Comparison of ENCODE assay signal across 14 mouse cellular contexts in genomic region chr8:122463651-122464640, GRCm38 (mm10). TPM values are rescaled to one million over a fixed set of nuclear protein-coding genes. Genes with fewer than 3 reads are reported as not detected.
DNase-seq lines count a peak whose midpoint lies in the region; ATAC-seq and TF ChIP-seq lines count a peak whose summit lies in the region.
"Had no signal": no experiment of that assay in that cellular context is flagged by ENCODE, and none has a peak within 500 bp of the region (broad histone marks: within the 10 kb centered on the region; RNA-seq: fewer than 3 reads in every experiment).

No protein-coding gene starts in this region.

- peak overlapping the region; percentile 16; the same call in 1 of the 2 replicates for H3K27ac ChIP-seq in spleen, adult 2 months (ENCODE audit: insufficient read depth, low read length)
- H3K27ac ChIP-seq in liver, embryonic 12.5 days: peak overlapping the region; percentile 36
- H3K27ac ChIP-seq: forebrain, embryonic 10.5 days; heart, adult 2 months; kidney, postnatal 0 days; liver, embryonic 14.5 days; neural tube, embryonic 13.5 days had no signal

- no peak for ATAC-seq in liver, embryonic 12.5 days

- H3K9me3 ChIP-seq in liver, embryonic 12.5 days (replicated peaks): no peaks in the 10 kb centered on the region
- H3K9me3 ChIP-seq in megakaryocyte, embryonic 14.5 days: no peaks in the 10 kb centered on the region
- H3K9me3 ChIP-seq: forebrain, embryonic 10.5 days; neural tube, embryonic 13.5 days had no signal

- no peak for DNase-seq in spleen, adult 2 months (ENCODE audit: low read depth in 1 of 2, low spot score in 2 of 2)
- DNase-seq in spleen, adult 18-20 months: no peak
- DNase-seq in yolk sac, embryonic 10.5 days (ENCODE audit: low spot score): peak; percentile 85
- no peak for DNase-seq in right cerebral cortex, postnatal 36 days (ENCODE audit: low spot score in 2 of 2)
- DNase-seq in right cerebral cortex, postnatal 10 days (ENCODE audit: low spot score in 2 of 2): no peak
- DNase-seq in heart, postnatal 36 days: no peak
- DNase-seq: cerebellum, postnatal 36 days; heart, adult 2 months had no signal

- peaks cover 24% of the 10 kb centered on the region for H3K36me3 ChIP-seq in spleen, adult 2 months (ENCODE audit: control insufficient read depth, insufficient read depth, low read length)
- H3K36me3 ChIP-seq in liver, embryonic 12.5 days: peaks cover 28% of the 10 kb centered on the region
- H3K36me3 ChIP-seq in megakaryocyte, embryonic 14.5 days (replicated peaks; ENCODE audit: low read length): peaks cover 42% of the 10 kb centered on the region

- no peak overlapping the region for H3K4me3 ChIP-seq in spleen, adult 2 months (ENCODE audit: extremely low read depth, insufficient read depth, insufficient read length)
- no peak overlapping the region for H3K4me3 ChIP-seq in liver, embryonic 12.5 days
- H3K4me3 ChIP-seq in megakaryocyte, embryonic 14.5 days (replicated peaks): peak overlapping the region; percentile 62
- H3K4me3 ChIP-seq: forebrain, embryonic 10.5 days; heart, adult 2 months; neural tube, embryonic 13.5 days had no signal

- H3K27me3 ChIP-seq in spleen, adult 2 months (ENCODE audit: control insufficient read depth, insufficient read depth, low read length): no peaks in the 10 kb centered on the region
- H3K27me3 ChIP-seq in liver, embryonic 12.5 days (replicated peaks): peaks cover 43% of the 10 kb centered on the region
- no peaks in the 10 kb centered on the region for H3K27me3 ChIP-seq in megakaryocyte, embryonic 14.5 days (replicated peaks)

- peaks cover 23% of the 10 kb centered on the region for H3K4me1 ChIP-seq in spleen, adult 2 months (ENCODE audit: control insufficient read depth, insufficient read depth, insufficient read length)
- peaks cover 58% of the 10 kb centered on the region for H3K4me1 ChIP-seq in liver, embryonic 12.5 days
- peaks cover 97% of the 10 kb centered on the region for H3K4me1 ChIP-seq in megakaryocyte, embryonic 14.5 days

- WGBS in spleen, adult 2 months: 24% methylated on average over 12 of the region's 12 CpGs
- WGBS in liver, embryonic 12.5 days (ENCODE audit: insufficient replicate concordance): 18% methylated on average over 12 of the region's 12 CpGs

- H3K9ac ChIP-seq in liver, embryonic 12.5 days: no peak overlapping the region
- H3K9ac ChIP-seq: liver, embryonic 14.5 days; neural tube, embryonic 13.5 days had no signal

- no peak for TF ChIP-seq CTCF in spleen, adult 2 months (IDR thresholded peaks at IDR 0.05; ENCODE audit: extremely low read depth, insufficient read depth, insufficient read length, insufficient replicate concordance)

- intact Hi-C loops in heart, postnatal 36 days (cut with DNase I): no loop called here

- H3K4me2 ChIP-seq in liver, embryonic 12.5 days: peak overlapping the region; percentile 7; the same call in 1 of the 2 replicates
- H3K4me2 ChIP-seq: neural tube, embryonic 13.5 days had no signal

- no peak for TF ChIP-seq POLR2A in spleen, adult 2 months (IDR thresholded peaks at IDR 0.05; ENCODE audit: low read depth, low read length)

RNA-seq across cellular contexts. Expression of gene Snai3, which starts 3.4 kb away (rescaled TPM):
- 3.9 and 6.0 TPM in 2 replicates for polyA plus RNA-seq in spleen, adult 2 months (2012; rRNA removed)
- polyA plus RNA-seq in liver, embryonic 12.5 days (2016; fragmentation: Nextera tagmentation; extraction: Ambion mirVana): 0.18 and 0.36 TPM in 2 replicates
- polyA plus RNA-seq in megakaryocyte, embryonic 14.5 days (2012; ENCODE audit: insufficient read depth, low replicate concordance): 2.8 and 8.0 TPM in 2 replicates
- 1 to 10 TPM; 2.2 to 5.0 TPM for total RNA-seq in heart, postnatal 36 days (2021)

RNA-seq across cellular contexts. Expression of gene Rnf166, which starts 11.9 kb away (rescaled TPM):
- polyA plus RNA-seq in spleen, adult 2 months (2012; rRNA removed): 79.6 and 115 TPM in 2 replicates
- polyA plus RNA-seq in liver, embryonic 12.5 days (2016; fragmentation: Nextera tagmentation; extraction: Ambion mirVana): 16.6 and 17.3 TPM in 2 replicates
- polyA plus RNA-seq in megakaryocyte, embryonic 14.5 days (2012; ENCODE audit: insufficient read depth, low replicate concordance): 86.9 and 219 TPM in 2 replicates
- 10 to 100 TPM; 37.3 to 40.0 TPM for total RNA-seq in heart, postnatal 36 days (2021)

RNA-seq across cellular contexts. Expression of gene Ctu2, which starts 12.0 kb away (rescaled TPM):
- 40.8 and 50.3 TPM in 2 replicates for polyA plus RNA-seq in spleen, adult 2 months (2012; rRNA removed)
- polyA plus RNA-seq in liver, embryonic 12.5 days (2016; fragmentation: Nextera tagmentation; extraction: Ambion mirVana): 37.1 and 38.7 TPM in 2 replicates
- 40.5 and 70.3 TPM in 2 replicates for polyA plus RNA-seq in megakaryocyte, embryonic 14.5 days (2012; ENCODE audit: insufficient read depth, low replicate concordance)
- total RNA-seq in heart, postnatal 36 days (2021): 10 to 100 TPM in 1 of 2 experiments, 1 to 10 TPM in 1; 7.1 to 10.7 TPM

RNA-seq across cellular contexts. Expression of gene Mvd, which starts 20.7 kb away (rescaled TPM):
- polyA plus RNA-seq in spleen, adult 2 months (2012; rRNA removed): 17.0 and 20.5 TPM in 2 replicates
- 29.3 and 31.4 TPM in 2 replicates for polyA plus RNA-seq in liver, embryonic 12.5 days (2016; fragmentation: Nextera tagmentation; extraction: Ambion mirVana)
- polyA plus RNA-seq in megakaryocyte, embryonic 14.5 days (2012; ENCODE audit: insufficient read depth, low replicate concordance): 66.0 and 142 TPM in 2 replicates
- total RNA-seq in heart, postnatal 36 days (2021): 1 to 10 TPM; 4.5 to 5.5 TPM

RNA-seq across cellular contexts. Expression of gene Cyba, which starts 31.2 kb away (rescaled TPM):
- 751 and 823 TPM in 2 replicates for polyA plus RNA-seq in spleen, adult 2 months (2012; rRNA removed)
- polyA plus RNA-seq in liver, embryonic 12.5 days (2016; fragmentation: Nextera tagmentation; extraction: Ambion mirVana): 149 and 160 TPM in 2 replicates
- polyA plus RNA-seq in megakaryocyte, embryonic 14.5 days (2012; ENCODE audit: insufficient read depth, low replicate concordance): 3,699 and 12,582 TPM in 2 replicates
- total RNA-seq in heart, postnatal 36 days (2021): 10 to 100 TPM; 40.4 to 42.1 TPM
